Mouse (Mus musculus) heart, postnatal 0 days (tissue): ENCODE results near the gene Rnf167.

Experiments used
- CTCF ChIP-seq: IDR thresholded peaks from 2 replicates; pipeline ENCODE4 v1.5.1; 2016; ENCODE audit warnings: antibody characterized with exemption, control low read depth, low read depth
- EP300 ChIP-seq: IDR thresholded peaks from 2 replicates; pipeline ENCODE4 v1.6.1; 2016; ENCODE audit warnings: antibody characterized with exemption, low read depth

DNA sequence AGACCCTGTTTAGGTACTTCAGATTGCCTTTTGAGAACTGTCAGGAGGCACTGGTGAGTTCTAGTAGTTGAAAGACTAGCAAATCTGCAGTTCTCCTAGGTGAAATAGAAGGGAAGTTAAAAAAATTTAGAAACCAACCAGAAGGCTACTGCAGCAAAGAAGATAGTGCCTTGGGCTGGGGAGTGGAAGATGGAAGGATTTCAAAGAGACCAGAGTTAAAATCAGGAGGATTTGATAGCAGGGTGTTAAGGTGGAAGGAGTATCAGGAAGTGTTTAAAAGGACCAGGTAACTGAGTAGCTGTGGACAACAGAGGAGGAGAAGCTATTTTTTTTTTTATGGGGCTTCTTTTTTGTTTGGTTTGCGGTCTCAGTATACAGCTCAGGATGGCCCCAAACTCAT, 9.3 kb upstream of the Rnf167 start:
- TF ChIP-seq CTCF (no peak), EP300 (no peak)
